In genomic region chr14:73172196-73173011, GRCm38 (mm10) we compare ENCODE assay signal across 10 mouse cellular contexts. TPM values are rescaled to one million over a fixed set of nuclear protein-coding genes. Genes with fewer than 3 reads are reported as not detected.
DNase-seq lines count a peak whose midpoint lies in the region; ATAC-seq and TF ChIP-seq lines count a peak whose summit lies in the region.
"Had no signal": no experiment of that assay in that cellular context is flagged by ENCODE, and none has a peak within 500 bp of the region (broad histone marks: within the 10 kb centered on the region; RNA-seq: fewer than 3 reads in every experiment).

No protein-coding gene starts in this region.

- DNase-seq in adrenal gland, postnatal 36 days: peak; percentile 7 to 11
- no peak for DNase-seq in adrenal gland, postnatal 4 days (ENCODE audit: low spot score in 2 of 2)
- DNase-seq in layer of hippocampus, adult 9-11 months: peak; percentile 77
- no peak for DNase-seq in layer of hippocampus, postnatal 25 days (ENCODE audit: extremely low spot score in 1 of 2, low spot score in 1 of 2)
- DNase-seq in brain, adult 2 months (ENCODE audit: low read depth, low spot score): peak; percentile 91
- peak; percentile 26 for DNase-seq in forebrain, postnatal 0 days
- no peak for DNase-seq in thymus, adult 2 months
- no peak for DNase-seq in kidney, adult 2 months
- DNase-seq: layer of hippocampus, postnatal 36 days had no signal

- H3K9ac ChIP-seq in forebrain, postnatal 0 days: no peak overlapping the region

- no peak overlapping the region for H3K4me3 ChIP-seq in forebrain, postnatal 0 days (ENCODE audit: low read depth, low read length)
- no peak overlapping the region for H3K4me3 ChIP-seq in thymus, adult 2 months (ENCODE audit: control insufficient read depth, insufficient read depth, low read length)
- no peak overlapping the region for H3K4me3 ChIP-seq in kidney, adult 2 months (ENCODE audit: insufficient read depth, low read depth, low read length)
- H3K4me3 ChIP-seq: midbrain, embryonic 10.5 days had no signal

- H3K36me3 ChIP-seq in forebrain, postnatal 0 days (ENCODE audit: insufficient read depth): peaks cover 28% of the 10 kb centered on the region
- H3K36me3 ChIP-seq in thymus, adult 2 months (ENCODE audit: control insufficient read depth, insufficient read depth, low read length): peaks cover 69% of the 10 kb centered on the region
- H3K36me3 ChIP-seq in kidney, adult 2 months (ENCODE audit: control insufficient read depth, insufficient read depth, low read length): no peaks in the 10 kb centered on the region

- no peak overlapping the region for H3K27ac ChIP-seq in forebrain, postnatal 0 days (ENCODE audit: low read depth, low read length)
- no peak overlapping the region for H3K27ac ChIP-seq in thymus, adult 2 months (ENCODE audit: control insufficient read depth, insufficient read depth, low read length)
- H3K27ac ChIP-seq in kidney, adult 2 months (ENCODE audit: insufficient read depth, low read depth, low read length): no peak overlapping the region
- H3K27ac ChIP-seq: midbrain, embryonic 10.5 days had no signal

- no peaks in the 10 kb centered on the region for H3K27me3 ChIP-seq in forebrain, postnatal 0 days (ENCODE audit: insufficient read depth, low read length)
- H3K27me3 ChIP-seq in thymus, adult 2 months (ENCODE audit: control insufficient read depth, insufficient read depth, low read length): no peaks in the 10 kb centered on the region
- no peaks in the 10 kb centered on the region for H3K27me3 ChIP-seq in kidney, adult 2 months (replicated peaks; ENCODE audit: control insufficient read depth, insufficient read depth, low read length)

- no peaks in the 10 kb centered on the region for H3K9me3 ChIP-seq in forebrain, postnatal 0 days (ENCODE audit: low read length)
- H3K9me3 ChIP-seq: midbrain, embryonic 10.5 days had no signal

- TF ChIP-seq CTCF in forebrain, postnatal 0 days (IDR thresholded peaks at IDR 0.05; ENCODE audit: low read depth): no peak
- no peak for TF ChIP-seq CTCF in thymus, adult 2 months (IDR thresholded peaks at IDR 0.05; ENCODE audit: borderline replicate concordance, control insufficient read depth, extremely low read depth, insufficient read depth, low read length, poor library complexity)
- no peak; the same call in 1 of the 2 replicates for TF ChIP-seq CTCF in kidney, adult 2 months (conservative IDR thresholded peaks at IDR 0.05; ENCODE audit: insufficient read depth, insufficient read length, low read depth, low read length)

- no peaks in the 10 kb centered on the region for H3K4me1 ChIP-seq in forebrain, postnatal 0 days (ENCODE audit: insufficient read depth)
- peaks cover 17% of the 10 kb centered on the region for H3K4me1 ChIP-seq in thymus, adult 2 months (replicated peaks; ENCODE audit: control insufficient read depth, insufficient read depth, low read length)
- peaks cover 4% of the 10 kb centered on the region; the same call in 1 of the 2 replicates for H3K4me1 ChIP-seq in kidney, adult 2 months (ENCODE audit: control insufficient read depth, insufficient read depth, low read length)

- ATAC-seq in forebrain, postnatal 0 days: peak; percentile 86

- WGBS in forebrain, postnatal 0 days: 38% methylated on average over 12 of the region's 12 CpGs
- 92% methylated on average over 12 of the region's 12 CpGs for WGBS in thymus, adult 2 months
- WGBS in kidney, adult 2 months: 76% methylated on average over 12 of the region's 12 CpGs

- H3K4me2 ChIP-seq in forebrain, postnatal 0 days (ENCODE audit: low read depth): no peak overlapping the region

- TF ChIP-seq POLR2A in thymus, adult 2 months (IDR thresholded peaks at IDR 0.05; ENCODE audit: control insufficient read depth, extremely low read depth, insufficient read depth, low read length, poor library complexity): no peak
- TF ChIP-seq POLR2A in kidney, adult 2 months (IDR thresholded peaks at IDR 0.05; ENCODE audit: low read depth, low read length): no peak

RNA-seq across cellular contexts. Expression of gene Rcbtb2, which starts 49.6 kb away (rescaled TPM):
- 10 to 100 TPM; 32.2 to 37.1 TPM for total RNA-seq in adrenal gland, postnatal 36 days (2021)
- total RNA-seq in adrenal gland, postnatal 4 days (2021): 10 to 100 TPM; 47.0 to 48.8 TPM
- 10 to 100 TPM; 26.4 to 29.3 TPM for total RNA-seq in layer of hippocampus, postnatal 25 days (2021)
- total RNA-seq in forebrain, postnatal 0 days (2014; rRNA removed): 63.9 and 79.9 TPM in 2 replicates
- polyA plus RNA-seq in forebrain, postnatal 0 days (2015; fragmentation: Nextera tagmentation; extraction: Ambion mirVana): 39.1 and 48.9 TPM in 2 replicates
- 168 and 169 TPM in 2 replicates for polyA plus RNA-seq in thymus, adult 2 months (2012; rRNA removed)
- 32.3 and 33.2 TPM in 2 replicates for polyA plus RNA-seq in kidney, adult 2 months (2012; rRNA removed)

Comparison
In these comparisons a context has a peak if more than half of its experiments do, and no peak if none do; other contexts are left out.
1. DNase-seq: peak in adrenal gland, postnatal 36 days (2 of 2), layer of hippocampus, adult 9-11 months (single experiment), brain, adult 2 months (single experiment) and forebrain, postnatal 0 days (single experiment); none in adrenal gland, postnatal 4 days (0 of 2), layer of hippocampus, postnatal 25 days (0 of 2), thymus, adult 2 months (single experiment) and kidney, adult 2 months (single experiment).